Comparison of ENCODE assay signal across 8 mouse cellular contexts in genomic region chr13:14522128-14522905, GRCm38 (mm10). TPM values are rescaled to one million over a fixed set of nuclear protein-coding genes. Genes with fewer than 3 reads are reported as not detected.
DNase-seq lines count a peak whose midpoint lies in the region; ATAC-seq and TF ChIP-seq lines count a peak whose summit lies in the region.

No protein-coding gene starts in this region.

- peak overlapping the region; percentile 59 for H3ac ChIP-seq in C2C12 (ENCODE audit: control insufficient read depth, insufficient read length, low read depth)

- no peaks in the 10 kb centered on the region for H3K9me3 ChIP-seq in embryonic facial prominence, embryonic 13.5 days
- no peaks in the 10 kb centered on the region for H3K9me3 ChIP-seq in limb, embryonic 10.5 days (replicated peaks)
- no peaks in the 10 kb centered on the region for H3K9me3 ChIP-seq in neural tube, embryonic 11.5 days (ENCODE audit: control insufficient read depth, low read length)

- WGBS in embryonic facial prominence, embryonic 13.5 days = 1% methylated on average over 38 of the region's 38 CpGs
- 1% methylated on average over 38 of the region's 38 CpGs for WGBS in limb, embryonic 10.5 days
- WGBS in neural tube, embryonic 11.5 days = 2% methylated on average over 38 of the region's 38 CpGs

- H3K4me3 ChIP-seq in C2C12 (ENCODE audit: insufficient read depth, poor library complexity, severe bottlenecking) = no peak overlapping the region
- peak overlapping the region; percentile 57 for H3K4me3 ChIP-seq in embryonic facial prominence, embryonic 13.5 days
- peak overlapping the region; percentile 60 for H3K4me3 ChIP-seq in limb, embryonic 10.5 days
- H3K4me3 ChIP-seq in neural tube, embryonic 11.5 days (ENCODE audit: low read depth, low read length) = peak overlapping the region; percentile 56

- ATAC-seq in embryonic facial prominence, embryonic 13.5 days (ENCODE audit: insufficient number of reproducible peaks, insufficient read depth, low FRiP score, low TSS enrichment, low read depth) = peak; percentile 81
- peak; percentile 37 to 39 for ATAC-seq in hematopoietic stem cell, adult 5-6 weeks (replicated peaks in 1 of 2; ENCODE audit: insufficient read depth in 1 of 2, low FRiP score in 2 of 2, low TSS enrichment in 1 of 2, low read depth in 1 of 2, poor library complexity in 2 of 2, severe bottlenecking in 2 of 2)
- ATAC-seq in neural tube, embryonic 11.5 days (ENCODE audit: insufficient read depth, low FRiP score, low TSS enrichment) = peak; percentile 89

- peak; percentile 3 for DNase-seq in NIH3T3 (ENCODE audit: low read depth)
- peak; percentile 52 for DNase-seq in limb, embryonic 10.5 days (ENCODE audit: low spot score)
- DNase-seq in neural tube, embryonic 11.5 days (ENCODE audit: low spot score) = peak; percentile 73
- no peak for DNase-seq in spleen, postnatal 10 days (ENCODE audit: low spot score in 2 of 2)
- no peak for DNase-seq in ovary, postnatal 10 days (ENCODE audit: low spot score)

- H3K27me3 ChIP-seq in C2C12 (ENCODE audit: control insufficient read depth, insufficient read depth, insufficient read length) = no peaks in the 10 kb centered on the region
- peaks cover 40% of the 10 kb centered on the region for H3K27me3 ChIP-seq in embryonic facial prominence, embryonic 13.5 days
- peaks cover 56% of the 10 kb centered on the region for H3K27me3 ChIP-seq in limb, embryonic 10.5 days (ENCODE audit: low read depth, poor library complexity, severe bottlenecking)
- no peaks in the 10 kb centered on the region for H3K27me3 ChIP-seq in neural tube, embryonic 11.5 days (ENCODE audit: control insufficient read depth, insufficient read depth, low read length)

- H3K79me2 ChIP-seq in C2C12 (ENCODE audit: control insufficient read depth, insufficient read depth) = no peaks in the 10 kb centered on the region

- no peak for TF ChIP-seq CTCF in C2C12 (IDR thresholded peaks at IDR 0.05; ENCODE audit: control insufficient read depth, insufficient read depth, insufficient read length)

- H3K4me1 ChIP-seq in embryonic facial prominence, embryonic 13.5 days = peaks cover 14% of the 10 kb centered on the region
- peaks cover 10% of the 10 kb centered on the region for H3K4me1 ChIP-seq in limb, embryonic 10.5 days
- no peaks in the 10 kb centered on the region for H3K4me1 ChIP-seq in neural tube, embryonic 11.5 days (ENCODE audit: control insufficient read depth, insufficient read depth, low read length)

- peak overlapping the region; percentile 91 for H3K4me2 ChIP-seq in embryonic facial prominence, embryonic 13.5 days
- peak overlapping the region; percentile 85 for H3K4me2 ChIP-seq in neural tube, embryonic 11.5 days (ENCODE audit: low read depth)

- H3K27ac ChIP-seq in embryonic facial prominence, embryonic 13.5 days = no peak overlapping the region
- H3K27ac ChIP-seq in limb, embryonic 10.5 days = no peak overlapping the region
- H3K27ac ChIP-seq in neural tube, embryonic 11.5 days (ENCODE audit: low read depth, low read length) = peak overlapping the region; percentile 67; the same call in 1 of the 2 replicates

- peak overlapping the region; percentile 62 for H3K9ac ChIP-seq in embryonic facial prominence, embryonic 13.5 days
- peak overlapping the region; percentile 74 for H3K9ac ChIP-seq in neural tube, embryonic 11.5 days (ENCODE audit: low read length)

- H3K79me3 ChIP-seq in C2C12 (ENCODE audit: low read depth) = no peaks in the 10 kb centered on the region

- H3K36me3 ChIP-seq in C2C12 (ENCODE audit: control insufficient read depth, insufficient read depth) = no peaks in the 10 kb centered on the region
- no peaks in the 10 kb centered on the region for H3K36me3 ChIP-seq in embryonic facial prominence, embryonic 13.5 days
- no peaks in the 10 kb centered on the region for H3K36me3 ChIP-seq in limb, embryonic 10.5 days
- no peaks in the 10 kb centered on the region for H3K36me3 ChIP-seq in neural tube, embryonic 11.5 days (ENCODE audit: control insufficient read depth, insufficient read depth, low read length)

TF ChIP-seq in C2C12, 6 proteins besides CTCF, POLR2A, EP300 and RAD21:
- TF ChIP-seq MAX (IDR thresholded peaks at IDR 0.05) = no peak
- no peak for TF ChIP-seq CEBPB (IDR thresholded peaks at IDR 0.05; ENCODE audit: low read depth)
- TF ChIP-seq MYOD1 (IDR thresholded peaks at IDR 0.05; ENCODE audit: control insufficient read depth, insufficient read length, low read depth) = no peak
- TF ChIP-seq USF1 (IDR thresholded peaks at IDR 0.05; ENCODE audit: low read depth) = no peak
- no peak for TF ChIP-seq FOSL1 (IDR thresholded peaks at IDR 0.05; ENCODE audit: insufficient read depth, low read length, poor library complexity, severe bottlenecking)
- no peak for TF ChIP-seq MYOG (IDR thresholded peaks at IDR 0.05; ENCODE audit: control insufficient read depth, extremely low read depth, insufficient read length)

RNA-seq across cellular contexts. Expression of gene Hecw1, which starts 0.7 kb away (rescaled TPM):
- 0.30 TPM for polyA plus RNA-seq in C2C12 (2012; fragmentation: generic; extraction: Trizol)
- polyA plus RNA-seq in embryonic facial prominence, embryonic 13.5 days (2015; fragmentation: Nextera tagmentation; extraction: Ambion mirVana) = 2.6 and 2.9 TPM in 2 replicates
- not detected in 2 replicates for total RNA-seq in hematopoietic stem cell, adult 5-6 weeks (2017)
- polyA plus RNA-seq in limb, embryonic 10.5 days (2016; fragmentation: Nextera tagmentation; extraction: Ambion mirVana) = 0.09 and 0.15 TPM in 2 replicates
- 10.1 and 13.9 TPM in 2 replicates for polyA plus RNA-seq in neural tube, embryonic 11.5 days (2014; fragmentation: Nextera tagmentation; extraction: Ambion mirVana)

Comparison
In these comparisons a context has a peak if more than half of its experiments do, and no peak if none do; other contexts are left out.
1. DNase-seq: peak in NIH3T3 (single experiment), limb, embryonic 10.5 days (single experiment) and neural tube, embryonic 11.5 days (single experiment); none in spleen, postnatal 10 days (0 of 2) and ovary, postnatal 10 days (single experiment).
2. ATAC-seq: peak in every context shown above with its lines; median percentile 89 in neural tube, embryonic 11.5 days; 81 in embryonic facial prominence, embryonic 13.5 days; 38 in hematopoietic stem cell, adult 5-6 weeks.